Mouse (Mus musculus) megakaryocyte, embryonic 14.5 days (primary cell): ENCODE measurements around the gene Klhl23.

Source experiments
- FLI1 ChIP-seq: IDR thresholded peaks from 2 replicates; pipeline ENCODE4 v1.6.1; 2012; ENCODE audit warnings: low read length, inconsistent platforms, mixed read lengths
- GATA1 ChIP-seq: IDR thresholded peaks from 3 replicates; pipeline ENCODE4 v1.6.1; 2012; ENCODE audit warnings: mixed read lengths, low read length, inconsistent platforms, borderline replicate concordance

GRCm38 (mm10) chr2:69816575-69816974 is 5.2 kb upstream of the Klhl23 start:
- TF ChIP-seq GATA1 (no peak), FLI1 (no peak)
